In the genomic region with DNA sequence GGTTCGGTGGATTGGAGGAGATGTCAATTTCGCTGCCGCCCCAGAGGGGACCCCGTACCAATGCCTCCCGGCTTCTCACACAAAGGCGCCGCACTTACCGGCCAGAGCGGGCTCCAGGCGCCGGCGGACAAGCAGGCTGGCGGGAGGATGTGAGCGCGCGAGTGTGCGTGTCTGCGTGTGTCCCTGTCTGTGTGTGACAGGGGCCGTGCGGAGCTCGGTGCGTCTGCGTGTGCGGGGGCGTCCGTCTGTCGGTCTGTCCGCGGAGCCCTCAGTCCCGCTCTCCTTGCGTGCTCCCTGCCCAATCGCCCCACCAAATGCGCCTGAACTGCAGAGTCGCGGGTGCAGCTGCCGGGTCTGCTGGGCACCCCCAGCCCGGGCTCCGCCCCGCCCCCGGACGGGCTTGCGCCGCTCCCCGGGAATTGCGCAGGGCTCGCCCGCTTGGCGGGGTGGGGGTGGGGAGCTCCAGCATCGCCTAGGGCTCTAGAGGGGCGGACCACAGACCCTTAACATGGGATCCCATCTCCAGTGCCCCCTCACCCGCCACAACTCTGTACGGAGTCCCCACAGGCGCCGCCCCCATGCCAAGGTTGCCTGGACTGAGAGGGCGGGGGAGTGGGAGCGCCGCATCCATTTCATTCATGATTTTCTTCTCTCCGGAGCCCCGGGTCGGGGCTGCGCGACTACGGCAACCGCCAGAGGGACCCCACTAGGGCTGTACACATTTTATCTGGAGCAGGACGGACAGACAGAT, we compare ENCODE assay signal across 8 mouse cellular contexts. TPM values are rescaled to one million over a fixed set of nuclear protein-coding genes. Genes with fewer than 3 reads are reported as not detected.
DNase-seq lines count a peak whose midpoint lies in the region; ATAC-seq and TF ChIP-seq lines count a peak whose summit lies in the region.

No protein-coding gene starts in this region.

- under 1% methylated on average over 64 of the region's 65 CpGs for WGBS in lung, embryonic 14.5 days

- peak overlapping the region; percentile 59 for H3K9ac ChIP-seq in lung, embryonic 14.5 days

- H3K4me1 ChIP-seq in lung, embryonic 14.5 days (ENCODE audit: insufficient read depth): no peaks in the 10 kb centered on the region

- ATAC-seq in lung, embryonic 14.5 days (ENCODE audit: insufficient read depth): peak; percentile 76

- no peaks in the 10 kb centered on the region for H3K36me3 ChIP-seq in lung, embryonic 14.5 days (ENCODE audit: insufficient read depth)

- peak; percentile 70 for DNase-seq in lung, embryonic 14.5 days
- no peak for DNase-seq in lung, postnatal 14 days
- DNase-seq in cerebellum, postnatal 10 days: peak; percentile 87 to 89
- DNase-seq in frontal cortex, adult 2 months (ENCODE audit: extremely low spot score in 1 of 2, low spot score in 1 of 2): peak; percentile 51 to 65
- DNase-seq in layer of hippocampus, adult 2 months (ENCODE audit: low spot score in 2 of 2): peak; percentile 50 to 64
- peak; percentile 64 for DNase-seq in lung, postnatal 10 days
- peak; percentile 59 to 66 for DNase-seq in right cerebral cortex, postnatal 36 days (ENCODE audit: low spot score in 2 of 2)
- DNase-seq in gastrocnemius, postnatal 25 days: no peak

- no peaks in the 10 kb centered on the region for H3K9me3 ChIP-seq in lung, embryonic 14.5 days (ENCODE audit: low read depth, low read length)

- peaks cover 50% of the 10 kb centered on the region for H3K27me3 ChIP-seq in lung, embryonic 14.5 days (ENCODE audit: insufficient read depth, low read length)

- no peak overlapping the region for H3K27ac ChIP-seq in lung, embryonic 14.5 days (ENCODE audit: low read depth)
- peak overlapping the region; percentile 96 for H3K27ac ChIP-seq in layer of hippocampus, adult 2 months

- peak overlapping the region; percentile 94 for H3K4me2 ChIP-seq in lung, embryonic 14.5 days

- peak overlapping the region; percentile 63 for H3K4me3 ChIP-seq in lung, embryonic 14.5 days (ENCODE audit: low read depth, low read length)
- H3K4me3 ChIP-seq in layer of hippocampus, adult 2 months: peak overlapping the region; percentile 84

- TF ChIP-seq CTCF in lung, embryonic 14.5 days (IDR thresholded peaks at IDR 0.05; ENCODE audit: low read depth): peak; percentile 40
- TF ChIP-seq CTCF in layer of hippocampus, adult 2 months (conservative IDR thresholded peaks at IDR 0.05): peak; percentile 68

RNA-seq across cellular contexts. Expression of a gene that starts 1.1 kb away (rescaled TPM):
- polyA plus RNA-seq in lung, embryonic 14.5 days (2014; fragmentation: Nextera tagmentation; extraction: Ambion mirVana): 6.9 and 7.0 TPM in 2 replicates
- polyA plus RNA-seq in frontal cortex, adult 2 months (2012; rRNA removed): 124 and 139 TPM in 2 replicates
- 100 to 1,000 TPM; 104 to 107 TPM for total RNA-seq in layer of hippocampus, adult 2 months (2021)
- not detected for total RNA-seq in gastrocnemius, postnatal 25 days (2021)

Comparison
In these comparisons a context has a peak if more than half of its experiments do, and no peak if none do; other contexts are left out.
1. DNase-seq: peak in lung, embryonic 14.5 days (single experiment), cerebellum, postnatal 10 days (2 of 2), frontal cortex, adult 2 months (2 of 2), layer of hippocampus, adult 2 months (2 of 2), lung, postnatal 10 days (single experiment) and right cerebral cortex, postnatal 36 days (2 of 2); none in lung, postnatal 14 days (single experiment) and gastrocnemius, postnatal 25 days (single experiment).
2. RNA of a gene that starts 1.1 kb away (total RNA-seq): 104 to 107 TPM in layer of hippocampus, adult 2 months; not detected in gastrocnemius, postnatal 25 days; every median in the first group is over 100 times any median in the second.